ENCODE assay signal across 14 mouse cellular contexts in genomic region chr2:125368616-125369015, GRCm38 (mm10).
DNase-seq lines count a peak whose midpoint lies in the region; ATAC-seq lines count a peak whose summit lies in the region.
"Had no signal": no experiment of that assay in that cellular context is flagged by ENCODE, and none has a peak within 500 bp of the region (broad histone marks: within the 10 kb centered on the region; RNA-seq: fewer than 3 reads in every experiment).

No protein-coding gene starts in this region.

- no peak overlapping the region for H3K4me2 ChIP-seq in kidney, embryonic 16.5 days (replicated peaks; ENCODE audit: low read depth, low read length)
- H3K4me2 ChIP-seq in heart, embryonic 16.5 days (ENCODE audit: low read depth, low read length): no peak overlapping the region
- no peak overlapping the region for H3K4me2 ChIP-seq in stomach, embryonic 15.5 days
- H3K4me2 ChIP-seq: embryonic facial prominence, embryonic 12.5 days; heart, embryonic 15.5 days; lung, embryonic 14.5 days; midbrain, embryonic 12.5 days had no signal

- WGBS in kidney, embryonic 16.5 days: 43% methylated on average over 4 of the region's 4 CpGs
- WGBS in heart, embryonic 16.5 days: 69% methylated on average over 4 of the region's 4 CpGs
- 62% methylated on average over 4 of the region's 4 CpGs for WGBS in stomach, embryonic 15.5 days

- H3K4me1 ChIP-seq in kidney, embryonic 16.5 days (ENCODE audit: insufficient read depth, low read length): no peaks in the 10 kb centered on the region
- no peaks in the 10 kb centered on the region for H3K4me1 ChIP-seq in heart, embryonic 16.5 days (ENCODE audit: control insufficient read depth, insufficient read depth, low read length)
- no peaks in the 10 kb centered on the region for H3K4me1 ChIP-seq in stomach, embryonic 15.5 days
- H3K4me1 ChIP-seq: embryonic facial prominence, embryonic 12.5 days; heart, embryonic 15.5 days; midbrain, embryonic 12.5 days had no signal

- no peak overlapping the region for H3K4me3 ChIP-seq in kidney, embryonic 16.5 days (ENCODE audit: low read length)
- H3K4me3 ChIP-seq in heart, embryonic 16.5 days (ENCODE audit: low read length): no peak overlapping the region
- no peak overlapping the region for H3K4me3 ChIP-seq in stomach, embryonic 15.5 days (replicated peaks)
- H3K4me3 ChIP-seq: embryonic facial prominence, embryonic 12.5 days; heart, embryonic 15.5 days; midbrain, embryonic 12.5 days had no signal

- peaks cover 8% of the 10 kb centered on the region; the same call in 1 of the 2 replicates for H3K36me3 ChIP-seq in kidney, embryonic 16.5 days (ENCODE audit: insufficient read depth, low read length)
- H3K36me3 ChIP-seq in heart, embryonic 16.5 days (ENCODE audit: control insufficient read depth, insufficient read depth): peaks cover 9% of the 10 kb centered on the region
- peaks cover 7% of the 10 kb centered on the region; the same call in 1 of the 2 replicates for H3K36me3 ChIP-seq in stomach, embryonic 15.5 days

- H3K27me3 ChIP-seq in kidney, embryonic 16.5 days (ENCODE audit: insufficient read depth, low read length): no peaks in the 10 kb centered on the region
- no peaks in the 10 kb centered on the region for H3K27me3 ChIP-seq in heart, embryonic 16.5 days (ENCODE audit: control insufficient read depth, insufficient read depth, low read length)
- no peaks in the 10 kb centered on the region for H3K27me3 ChIP-seq in stomach, embryonic 15.5 days (replicated peaks)
- H3K27me3 ChIP-seq: embryonic facial prominence, embryonic 12.5 days; heart, embryonic 15.5 days; midbrain, embryonic 12.5 days had no signal

- H3K9me3 ChIP-seq in kidney, embryonic 16.5 days (ENCODE audit: low read length): no peaks in the 10 kb centered on the region
- no peaks in the 10 kb centered on the region for H3K9me3 ChIP-seq in heart, embryonic 16.5 days (replicated peaks; ENCODE audit: control insufficient read depth, low read length)
- H3K9me3 ChIP-seq in stomach, embryonic 15.5 days: no peaks in the 10 kb centered on the region
- H3K9me3 ChIP-seq: embryonic facial prominence, embryonic 12.5 days; heart, embryonic 15.5 days; midbrain, embryonic 12.5 days had no signal

- H3K27ac ChIP-seq in kidney, embryonic 16.5 days (ENCODE audit: low read length): peak overlapping the region; percentile 40; the same call in 1 of the 2 replicates
- H3K27ac ChIP-seq in heart, embryonic 16.5 days (ENCODE audit: low read length): 0 out of 2 replicates have a peak overlapping the region, but pooled peaks have one; percentile 5
- H3K27ac ChIP-seq in stomach, embryonic 15.5 days: peak overlapping the region; percentile 54; the same call in 1 of the 2 replicates
- H3K27ac ChIP-seq: embryonic facial prominence, embryonic 12.5 days; heart, embryonic 15.5 days; midbrain, embryonic 12.5 days had no signal

- no peak overlapping the region for H3K9ac ChIP-seq in kidney, embryonic 16.5 days (replicated peaks; ENCODE audit: low read length)
- H3K9ac ChIP-seq in heart, embryonic 16.5 days (ENCODE audit: low read length): no peak overlapping the region
- no peak overlapping the region for H3K9ac ChIP-seq in stomach, embryonic 15.5 days
- H3K9ac ChIP-seq: embryonic facial prominence, embryonic 12.5 days; heart, embryonic 15.5 days; lung, embryonic 14.5 days; midbrain, embryonic 12.5 days had no signal

- no peak for DNase-seq in kidney, adult 8-10 months
- DNase-seq in adipocyte (ENCODE audit: low spot score): peak; percentile 49
- no peak for DNase-seq in frontal cortex, postnatal 25 days (ENCODE audit: low spot score in 2 of 2)
- DNase-seq in cerebellum, postnatal 36 days: no peak
- DNase-seq: cerebellum, postnatal 10 days; lung, embryonic 14.5 days had no signal

- ATAC-seq in kidney, embryonic 16.5 days (ENCODE audit: low FRiP score, low TSS enrichment): no peak
- no peak; the same call in 1 of the 2 replicates for ATAC-seq in heart, embryonic 16.5 days (replicated peaks; ENCODE audit: extremely low read depth, insufficient read depth, low FRiP score)
- ATAC-seq in stomach, embryonic 15.5 days (ENCODE audit: insufficient read depth, low FRiP score, low read depth): no peak
- ATAC-seq: activated CD4-positive, CD25-positive, alpha-beta regulatory T cell, adult 4 months; forebrain, embryonic 14.5 days had no signal
